Mouse (Mus musculus): ENCODE measurements around the gene Tcerg1l. TPM values are rescaled to one million over a fixed set of nuclear protein-coding genes. Genes with fewer than 3 reads are reported as not detected.

The Tcerg1l gene
- polyA plus RNA-seq, 1 experiment = not detected

DNA sequence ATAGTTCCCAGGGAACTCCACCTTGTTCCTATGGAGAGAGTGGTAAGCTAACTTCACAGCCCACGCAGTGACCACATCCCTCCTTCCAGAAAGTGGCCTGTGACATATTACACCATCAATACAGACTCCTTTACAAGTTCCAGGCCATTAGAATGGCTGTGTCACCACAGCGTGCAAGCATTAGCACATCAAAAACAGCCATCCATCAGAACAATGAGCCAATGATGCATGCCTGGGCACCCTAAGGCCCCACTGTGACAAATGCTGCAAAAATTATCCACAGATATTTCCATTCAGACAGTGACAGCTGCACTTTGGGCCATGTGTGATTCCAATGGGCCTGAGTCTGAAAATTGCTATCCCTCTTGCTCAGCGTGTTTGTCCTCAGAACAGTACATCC, 70.8 kb downstream of the Tcerg1l start:
- H3K4me3 ChIP-seq (ENCODE audit: insufficient read depth, low read length) = no peak overlapping the region
- no peaks in the 10 kb centered on the region for H3K4me1 ChIP-seq (ENCODE audit: control insufficient read depth, insufficient read depth, low read length)
- no peak overlapping the region for H3K27ac ChIP-seq (ENCODE audit: insufficient read depth, low read length)
- TF ChIP-seq CTCF (IDR thresholded peaks at IDR 0.05; ENCODE audit: borderline replicate concordance, insufficient read depth, low read length) = no peak
- TF ChIP-seq POLR2A (IDR thresholded peaks at IDR 0.05; ENCODE audit: low read depth, low read length) = no peak

GRCm38 (mm10) chr7:138313733-138314132, 83.8 kb downstream of the Tcerg1l start:
- Histone ChIP-seq H3K27ac (ENCODE audit: insufficient read depth, low read length) (no peak overlapping the region), H3K4me3 (ENCODE audit: insufficient read depth, low read length) (no peak overlapping the region)
- TF ChIP-seq POLR2A (IDR thresholded peaks at IDR 0.05; ENCODE audit: low read depth, low read length) (no peak), CTCF (IDR thresholded peaks at IDR 0.05; ENCODE audit: borderline replicate concordance, insufficient read depth, low read length) (no peak)

DNA sequence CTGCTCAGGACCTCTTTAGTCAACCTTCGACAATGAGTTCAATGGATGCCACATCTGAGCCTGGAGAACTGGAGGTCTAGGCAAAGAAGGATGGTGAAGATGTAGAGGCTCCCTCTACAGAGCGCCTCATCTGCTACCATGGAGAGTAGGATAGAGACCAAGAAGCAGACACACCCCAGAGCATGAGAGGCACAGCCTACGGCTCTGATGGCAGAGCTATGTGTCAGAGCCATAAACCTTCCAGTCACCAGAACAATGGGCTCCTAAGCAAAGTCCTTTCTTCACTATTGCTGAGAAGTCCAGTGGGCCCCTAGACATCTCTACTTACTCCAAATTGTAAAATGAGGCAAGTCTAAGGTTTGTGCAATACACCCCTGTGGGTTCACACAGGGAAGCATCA, 91.4 kb downstream of the Tcerg1l start:
- Histone ChIP-seq H3K4me1 (ENCODE audit: control insufficient read depth, insufficient read depth, low read length) (no peaks in the 10 kb centered on the region), H3K4me3 (ENCODE audit: insufficient read depth, low read length) (no peak overlapping the region), H3K27ac (ENCODE audit: insufficient read depth, low read length) (no peak overlapping the region)
- no peak for TF ChIP-seq CTCF (IDR thresholded peaks at IDR 0.05; ENCODE audit: borderline replicate concordance, insufficient read depth, low read length)
- no peak for TF ChIP-seq POLR2A (IDR thresholded peaks at IDR 0.05; ENCODE audit: low read depth, low read length)

More at GRCm38 (mm10) chr7:138313733-138314132, 83.8 kb downstream of the Tcerg1l start:
- H3K4me1 ChIP-seq (ENCODE audit: control insufficient read depth, insufficient read depth, low read length) = no peaks in the 10 kb centered on the region

DNA sequence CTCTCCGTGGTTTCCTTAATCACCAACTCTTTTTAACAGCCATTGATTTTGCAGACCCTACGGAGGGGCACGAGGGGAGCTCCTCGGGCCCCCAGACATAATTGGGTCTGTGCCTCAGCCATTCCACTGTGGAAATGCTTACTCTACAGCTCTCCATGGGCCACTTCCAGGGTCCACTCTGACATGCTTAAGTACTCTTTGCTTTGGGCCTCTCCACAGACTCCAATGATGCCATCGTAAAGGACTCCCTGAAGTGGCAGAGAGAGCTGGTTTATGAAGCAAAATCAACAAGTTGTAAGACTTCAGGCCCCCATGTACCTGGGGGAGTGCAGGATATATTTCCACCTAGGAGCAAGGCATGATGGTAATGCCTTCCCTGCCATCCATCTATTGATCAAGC, 112.7 kb downstream of the Tcerg1l start:
- Histone ChIP-seq H3K4me1 (ENCODE audit: control insufficient read depth, insufficient read depth, low read length) (no peaks in the 10 kb centered on the region), H3K27ac (ENCODE audit: insufficient read depth, low read length) (no peak overlapping the region), H3K4me3 (ENCODE audit: insufficient read depth, low read length) (no peak overlapping the region)
- no peak for TF ChIP-seq CTCF (IDR thresholded peaks at IDR 0.05; ENCODE audit: borderline replicate concordance, insufficient read depth, low read length)
- TF ChIP-seq POLR2A (IDR thresholded peaks at IDR 0.05; ENCODE audit: low read depth, low read length) = no peak

GRCm38 (mm10) chr7:138275263-138275662, 122.3 kb downstream of the Tcerg1l start:
- no peak overlapping the region for H3K27ac ChIP-seq (ENCODE audit: insufficient read depth, low read length)
- no peaks in the 10 kb centered on the region for H3K4me1 ChIP-seq (ENCODE audit: control insufficient read depth, insufficient read depth, low read length)
- H3K4me3 ChIP-seq (ENCODE audit: insufficient read depth, low read length) = no peak overlapping the region
- no peak for TF ChIP-seq CTCF (IDR thresholded peaks at IDR 0.05; ENCODE audit: borderline replicate concordance, insufficient read depth, low read length)
- TF ChIP-seq POLR2A (IDR thresholded peaks at IDR 0.05; ENCODE audit: low read depth, low read length) = no peak

DNA sequence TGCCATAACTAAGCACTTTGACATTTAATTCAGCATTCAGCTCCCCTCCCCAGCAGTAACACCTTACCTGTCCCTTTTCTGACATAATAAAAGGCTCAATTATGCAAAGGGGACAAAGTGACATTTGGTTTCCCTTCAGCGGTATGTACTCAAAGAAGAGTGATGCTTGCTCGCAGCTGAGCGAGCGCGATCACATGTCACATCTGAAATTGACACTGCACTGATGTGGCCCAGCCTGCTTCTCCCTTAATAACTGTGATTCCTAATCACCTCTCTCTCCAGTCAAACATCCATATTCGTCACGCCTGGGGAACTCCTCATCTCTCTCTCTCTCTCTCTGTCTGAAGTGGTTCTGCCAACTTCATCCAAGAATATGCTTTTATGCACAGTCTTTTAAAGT, 126.2 kb downstream of the Tcerg1l start:
- Histone ChIP-seq H3K27ac (ENCODE audit: insufficient read depth, low read length) (no peak overlapping the region), H3K4me1 (ENCODE audit: control insufficient read depth, insufficient read depth, low read length) (no peaks in the 10 kb centered on the region), H3K4me3 (ENCODE audit: insufficient read depth, low read length) (no peak overlapping the region)
- TF ChIP-seq CTCF (IDR thresholded peaks at IDR 0.05; ENCODE audit: borderline replicate concordance, insufficient read depth, low read length) = no peak
- no peak for TF ChIP-seq POLR2A (IDR thresholded peaks at IDR 0.05; ENCODE audit: low read depth, low read length)

DNA sequence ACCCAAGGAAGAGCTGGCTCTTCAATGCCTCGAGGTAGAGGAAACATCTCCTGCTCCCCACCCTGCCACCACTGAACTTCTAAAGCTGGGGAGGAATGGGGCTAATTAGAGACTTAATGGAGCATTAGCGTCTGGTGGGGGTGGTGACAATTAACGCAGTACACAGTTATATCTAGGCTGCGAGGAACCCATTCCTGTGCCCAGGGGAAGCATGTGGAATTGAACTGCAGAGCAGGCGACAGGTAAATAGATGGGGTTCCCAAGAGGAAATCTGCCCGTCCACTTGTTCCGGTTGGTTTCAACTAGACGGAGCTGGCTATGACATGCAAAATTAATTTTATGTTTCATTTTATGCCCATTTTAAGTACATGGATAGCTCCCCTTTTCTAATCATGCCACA, 128.1 kb downstream of the Tcerg1l start:
- Histone ChIP-seq H3K4me3 (ENCODE audit: insufficient read depth, low read length) (no peak overlapping the region), H3K27ac (ENCODE audit: insufficient read depth, low read length) (no peak overlapping the region), H3K4me1 (ENCODE audit: control insufficient read depth, insufficient read depth, low read length) (no peaks in the 10 kb centered on the region)
- no peak for TF ChIP-seq POLR2A (IDR thresholded peaks at IDR 0.05; ENCODE audit: low read depth, low read length)
- TF ChIP-seq CTCF (IDR thresholded peaks at IDR 0.05; ENCODE audit: borderline replicate concordance, insufficient read depth, low read length) = no peak

DNA sequence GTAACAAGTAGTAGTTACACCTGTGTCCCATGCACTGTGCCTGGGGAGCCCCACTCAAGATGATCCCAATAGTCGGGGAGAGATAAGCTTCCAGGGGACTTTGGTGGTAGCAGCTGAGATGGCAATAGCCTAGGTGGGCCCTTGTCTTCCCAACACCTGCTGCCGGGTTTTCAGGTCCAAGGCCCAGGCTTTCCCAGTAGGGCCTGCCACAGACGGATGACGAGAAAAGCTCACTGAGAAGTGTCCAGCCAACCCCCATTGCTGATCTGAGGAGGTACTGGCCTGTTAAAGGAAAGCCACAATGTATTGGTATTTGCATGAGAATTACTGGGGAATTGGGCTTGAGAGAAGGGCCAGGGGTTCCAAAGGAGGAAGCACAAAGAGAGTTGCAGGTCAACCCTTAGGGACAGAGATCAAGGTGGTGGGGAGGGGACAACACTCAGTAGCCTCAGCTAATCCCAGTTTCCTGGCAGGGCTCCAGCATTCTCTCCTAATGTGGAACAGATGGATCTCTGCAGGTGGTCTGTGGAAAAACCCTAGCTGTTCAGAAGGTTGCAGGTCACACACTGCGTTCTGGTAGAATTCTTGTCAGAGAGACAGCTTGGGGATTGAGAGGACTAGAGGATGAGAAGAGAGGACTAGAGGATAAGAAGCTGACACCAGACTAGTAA, 129.4 kb downstream of the Tcerg1l start:
- Histone ChIP-seq H3K4me3 (ENCODE audit: insufficient read depth, low read length) (no peak overlapping the region), H3K27ac (ENCODE audit: insufficient read depth, low read length) (no peak overlapping the region), H3K4me1 (ENCODE audit: control insufficient read depth, insufficient read depth, low read length) (no peaks in the 10 kb centered on the region)
- TF ChIP-seq POLR2A (IDR thresholded peaks at IDR 0.05; ENCODE audit: low read depth, low read length) (no peak), CTCF (IDR thresholded peaks at IDR 0.05; ENCODE audit: borderline replicate concordance, insufficient read depth, low read length) (no peak)

DNA sequence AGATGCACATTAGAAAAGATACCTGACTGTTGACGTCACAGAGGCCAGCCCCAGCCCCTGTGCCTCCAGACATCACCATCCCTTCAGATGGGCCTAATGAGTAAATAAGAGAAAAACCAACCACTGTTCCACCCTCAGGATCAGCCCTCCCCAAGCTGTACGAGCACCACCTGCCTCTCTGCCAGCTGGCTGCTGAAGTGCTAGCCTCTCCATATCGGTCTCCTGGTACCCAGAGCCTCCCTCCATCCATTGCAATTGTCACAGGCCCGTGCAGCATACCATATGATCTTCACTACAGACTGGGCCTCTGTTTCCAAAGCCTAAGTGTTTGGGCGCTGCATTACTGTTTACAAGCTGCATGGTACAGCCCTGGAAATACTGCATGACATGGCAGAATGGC, 148.9 kb downstream of the Tcerg1l start:
- Histone ChIP-seq H3K27ac (ENCODE audit: insufficient read depth, low read length) (no peak overlapping the region), H3K4me1 (ENCODE audit: control insufficient read depth, insufficient read depth, low read length) (no peaks in the 10 kb centered on the region), H3K4me3 (ENCODE audit: insufficient read depth, low read length) (no peak overlapping the region)
- TF ChIP-seq CTCF (IDR thresholded peaks at IDR 0.05; ENCODE audit: borderline replicate concordance, insufficient read depth, low read length) = no peak
- TF ChIP-seq POLR2A (IDR thresholded peaks at IDR 0.05; ENCODE audit: low read depth, low read length) = no peak

GRCm38 (mm10) chr7:138248176-138248575, 149.4 kb downstream of the Tcerg1l start:
- no peak for TF ChIP-seq POLR2A (IDR thresholded peaks at IDR 0.05; ENCODE audit: low read depth, low read length)
- TF ChIP-seq CTCF (IDR thresholded peaks at IDR 0.05; ENCODE audit: borderline replicate concordance, insufficient read depth, low read length) = no peak
- Histone ChIP-seq H3K4me3 (ENCODE audit: insufficient read depth, low read length) (no peak overlapping the region), H3K27ac (ENCODE audit: insufficient read depth, low read length) (no peak overlapping the region), H3K4me1 (ENCODE audit: control insufficient read depth, insufficient read depth, low read length) (no peaks in the 10 kb centered on the region)
